Mouse (Mus musculus): ENCODE measurements around the gene Trim80. TPM values are rescaled to one million over a fixed set of nuclear protein-coding genes. Genes with fewer than 3 reads are reported as not detected.
A peak's percentile ranks its signal among the peaks of the same experiment; 100 is the strongest.

Gene Trim80
- total and polyA plus RNA-seq, 3 experiments, result not detected

DNA sequence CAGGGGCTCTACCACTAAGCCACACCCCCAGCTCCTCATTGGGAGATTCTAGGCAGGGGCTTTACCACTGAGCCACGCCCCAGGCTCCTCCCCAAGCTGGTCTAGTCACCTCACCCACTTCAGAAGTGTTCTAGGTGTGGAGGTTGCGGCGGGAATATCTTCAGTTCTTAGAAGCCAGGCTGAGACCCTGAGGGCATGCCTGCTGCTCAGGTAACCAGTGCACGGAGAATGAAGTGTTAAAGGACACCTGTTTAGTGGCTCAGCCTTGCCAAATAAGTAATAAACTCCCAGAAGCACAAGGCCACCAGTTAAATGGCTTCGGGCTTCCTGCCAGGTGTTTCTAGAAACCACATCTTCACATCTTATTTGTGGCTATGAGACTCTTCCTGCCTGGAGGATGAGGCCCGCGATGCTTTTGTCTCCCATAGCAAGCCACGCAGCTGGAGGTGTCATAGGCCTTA is 11.5 kb downstream of the Trim80 start:
- Histone ChIP-seq H3K4me3 (ENCODE audit: control insufficient read depth in 1 of 2, insufficient read depth in 1 of 2, low read depth in 2 of 2, low read length in 2 of 2) (no peak overlapping the region), H3K79me2 (ENCODE audit: control insufficient read depth, insufficient read depth, low read length, poor library complexity) (no peaks in the 10 kb centered on the region), H3K4me1 (ENCODE audit: control insufficient read depth in 1 of 2, insufficient read depth in 2 of 2, low read length in 2 of 2) (peaks cover 3 to 13% of the 10 kb centered on the region in 2 experiments), H3K9ac (ENCODE audit: control insufficient read depth, low read depth, low read length, poor library complexity, severe bottlenecking) (no peak overlapping the region), H3K27ac (ENCODE audit: control insufficient read depth, low read depth, low read length) (peak overlapping the region; percentile 5; the same call in 1 of the 2 replicates), H3K9me3 (replicated peaks; ENCODE audit: insufficient read depth, low read length) (no peaks in the 10 kb centered on the region), H3K36me3 (ENCODE audit: control insufficient read depth in 1 of 2, insufficient read depth in 2 of 2, low read length in 2 of 2) (no peaks in the 10 kb centered on the region), H3K27me3 (ENCODE audit: control insufficient read depth in 1 of 2, insufficient read depth in 2 of 2, low read length in 2 of 2) (no peaks in the 10 kb centered on the region)
- TF ChIP-seq E2F4 (IDR thresholded peaks at IDR 0.05; ENCODE audit: borderline replicate concordance, low read depth, low read length) (no peak), TCF12 (IDR thresholded peaks at IDR 0.05; ENCODE audit: low read depth, low read length) (no peak), RAD21 (IDR thresholded peaks at IDR 0.05; ENCODE audit: low read depth, low read length) (no peak), POLR2AphosphoS5 (IDR thresholded peaks at IDR 0.05; ENCODE audit: borderline replicate concordance, low read depth, low read length) (no peak), BHLHE40 (IDR thresholded peaks at IDR 0.05; ENCODE audit: borderline replicate concordance, low read depth, low read length) (no peak), USF2 (IDR thresholded peaks at IDR 0.05; ENCODE audit: borderline replicate concordance in 1 of 2, insufficient read depth in 1 of 2, low read depth in 1 of 2, low read length in 2 of 2) (no peak), UBTF (IDR thresholded peaks at IDR 0.05; ENCODE audit: borderline replicate concordance, insufficient read depth, low read depth, low read length) (no peak), GATA1 (IDR thresholded peaks at IDR 0.05; ENCODE audit: low read depth, low read length) (no peak), JUND (IDR thresholded peaks at IDR 0.05; ENCODE audit: low read depth, low read length) (no peak), GABPA (IDR thresholded peaks at IDR 0.05; ENCODE audit: low read depth, low read length) (no peak), NELFE (IDR thresholded peaks at IDR 0.05; ENCODE audit: low read depth, low read length) (no peak)
- DNase-seq (ENCODE audit: low read depth, low spot score), result peak; percentile 54

DNA sequence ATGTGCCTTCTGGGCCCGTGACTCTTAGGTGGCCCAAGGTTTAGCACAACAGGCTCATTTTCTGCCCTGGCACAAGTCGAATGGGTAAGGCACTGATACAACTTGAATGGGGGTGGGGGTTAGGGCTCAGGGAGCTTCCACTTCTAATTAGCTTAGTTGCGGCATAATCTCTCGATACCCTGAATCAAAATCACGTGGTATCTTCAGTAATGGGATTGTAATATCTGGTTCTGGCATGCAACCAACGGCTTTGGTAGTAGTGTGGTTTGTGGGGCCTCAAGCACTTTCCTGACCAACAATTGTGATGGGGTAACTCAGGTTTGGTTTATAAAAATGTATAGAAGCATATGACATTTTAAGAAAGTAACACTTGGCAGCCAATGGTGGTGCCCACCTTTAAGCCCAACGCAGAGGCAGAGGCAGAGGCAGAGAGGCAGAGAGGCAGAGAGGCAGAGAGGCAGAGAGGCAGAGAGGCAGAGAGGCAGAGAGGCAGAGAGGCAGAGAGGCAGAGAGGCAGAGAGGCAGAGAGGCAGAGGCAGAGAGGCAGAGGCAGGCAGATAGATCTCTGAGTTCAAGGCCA is 12.0 kb downstream of the Trim80 start:
- Histone ChIP-seq H3K4me1 (ENCODE audit: control insufficient read depth in 1 of 2, insufficient read depth in 2 of 2, low read length in 2 of 2) (peaks cover 3 to 17% of the 10 kb centered on the region in 2 experiments), H3K79me2 (ENCODE audit: control insufficient read depth, insufficient read depth, low read length, poor library complexity) (no peaks in the 10 kb centered on the region), H3K9ac (ENCODE audit: control insufficient read depth, low read depth, low read length, poor library complexity, severe bottlenecking) (no peak overlapping the region), H3K9me3 (replicated peaks; ENCODE audit: insufficient read depth, low read length) (no peaks in the 10 kb centered on the region), H3K4me3 (ENCODE audit: control insufficient read depth in 1 of 2, insufficient read depth in 1 of 2, low read depth in 2 of 2, low read length in 2 of 2) (no peak overlapping the region), H3K36me3 (ENCODE audit: control insufficient read depth in 1 of 2, insufficient read depth in 2 of 2, low read length in 2 of 2) (peaks cover 0 to 1% of the 10 kb centered on the region in 2 experiments; a peak in 1 of 4 replicates), H3K27ac (ENCODE audit: control insufficient read depth, low read depth, low read length) (peak overlapping the region; percentile 5; the same call in 1 of the 2 replicates), H3K27me3 (ENCODE audit: control insufficient read depth in 1 of 2, insufficient read depth in 2 of 2, low read length in 2 of 2) (no peaks in the 10 kb centered on the region)
- DNase-seq (ENCODE audit: low read depth, low spot score), result peak; percentile 65
- TF ChIP-seq GATA1 (IDR thresholded peaks at IDR 0.05; ENCODE audit: low read depth, low read length) (no peak), RCOR1 (IDR thresholded peaks at IDR 0.05; ENCODE audit: low read depth, low read length) (peak; percentile 17; the same call in 1 of the 2 replicates), MXI1 (IDR thresholded peaks at IDR 0.05; ENCODE audit: low read depth, low read length) (peak; percentile 58; the same call in 1 of the 2 replicates), MAX (IDR thresholded peaks at IDR 0.05; ENCODE audit: low read length) (peak; percentile 51), USF1 (IDR thresholded peaks at IDR 0.05; ENCODE audit: low read depth, low read length) (peak; percentile 79), CHD2 (IDR thresholded peaks at IDR 0.05; ENCODE audit: low read length) (0 out of 2 replicates have a peak, but pooled peaks have one; percentile 13), USF2 (IDR thresholded peaks at IDR 0.05; ENCODE audit: borderline replicate concordance in 1 of 2, insufficient read depth in 1 of 2, low read depth in 1 of 2, low read length in 2 of 2) (0 out of 4 replicates have a peak, but pooled peaks of 1 of the 2 experiments have one; percentile 49), EP300 (IDR thresholded peaks at IDR 0.05; ENCODE audit: low read depth in 1 of 2, low read length in 2 of 2) (no peak)
